In genomic region chr19:44904141-44904720, GRCm38 (mm10) we compare ENCODE assay signal across 15 mouse cellular contexts. TPM values are rescaled to one million over a fixed set of nuclear protein-coding genes. Genes with fewer than 3 reads are reported as not detected.
DNase-seq lines count a peak whose midpoint lies in the region; ATAC-seq and TF ChIP-seq lines count a peak whose summit lies in the region.
"Had no signal": no experiment of that assay in that cellular context is flagged by ENCODE, and none has a peak within 500 bp of the region (broad histone marks: within the 10 kb centered on the region; RNA-seq: fewer than 3 reads in every experiment).

No protein-coding gene starts in this region.

- TF ChIP-seq EP300 in stomach, postnatal 0 days (optimal IDR thresholded peaks at IDR 0.05), result no peak

- peaks cover 30% of the 10 kb centered on the region for H3K4me1 ChIP-seq in kidney, postnatal 0 days (replicated peaks; ENCODE audit: insufficient read depth, low read length)
- H3K4me1 ChIP-seq in limb, embryonic 12.5 days (replicated peaks), result peaks cover 36% of the 10 kb centered on the region
- H3K4me1 ChIP-seq in stomach, postnatal 0 days (replicated peaks; ENCODE audit: control insufficient read depth, insufficient read depth), result peaks cover 5% of the 10 kb centered on the region; the same call in 1 of the 2 replicates

- no peak overlapping the region for H3K4me3 ChIP-seq in kidney, postnatal 0 days (replicated peaks; ENCODE audit: low read depth, low read length)
- no peak overlapping the region for H3K4me3 ChIP-seq in limb, embryonic 12.5 days (replicated peaks)
- H3K4me3 ChIP-seq in stomach, postnatal 0 days (ENCODE audit: low read depth, low read length), result no peak overlapping the region
- H3K4me3 ChIP-seq: gastrocnemius, adult 2 months; hindbrain, embryonic 15.5 days; lung, embryonic 15.5 days; midbrain, embryonic 15.5 days had no signal

- H3K27ac ChIP-seq in kidney, postnatal 0 days, result peak overlapping the region; percentile 6; the same call in 1 of the 2 replicates
- H3K27ac ChIP-seq in limb, embryonic 12.5 days, result peak overlapping the region; percentile 24
- H3K27ac ChIP-seq in stomach, postnatal 0 days (replicated peaks), result peak overlapping the region; percentile 45; the same call in 1 of the 2 replicates
- H3K27ac ChIP-seq: gastrocnemius, adult 2 months; hindbrain, embryonic 15.5 days; lung, embryonic 15.5 days; midbrain, embryonic 15.5 days had no signal

- ATAC-seq in kidney, postnatal 0 days (replicated peaks; ENCODE audit: low FRiP score, low read depth), result no peak
- ATAC-seq in limb, embryonic 12.5 days (ENCODE audit: insufficient number of reproducible peaks, insufficient read depth, low FRiP score, low TSS enrichment, low read depth), result peak; percentile 58; the same call in 1 of the 2 replicates
- ATAC-seq in stomach, postnatal 0 days (ENCODE audit: low FRiP score, low TSS enrichment), result no peak
- ATAC-seq in cerebellum, adult (ENCODE audit: insufficient number of reproducible peaks, low FRiP score, low TSS enrichment), result no peak
- ATAC-seq: midbrain, embryonic 15.5 days had no signal

- H3K9ac ChIP-seq in kidney, postnatal 0 days (ENCODE audit: low read depth, low read length), result no peak overlapping the region
- H3K9ac ChIP-seq in limb, embryonic 12.5 days (replicated peaks), result no peak overlapping the region
- no peak overlapping the region for H3K9ac ChIP-seq in stomach, postnatal 0 days (ENCODE audit: low read length)
- H3K9ac ChIP-seq: hindbrain, embryonic 15.5 days; lung, embryonic 15.5 days; midbrain, embryonic 15.5 days had no signal

- 39% methylated on average over 6 of the region's 6 CpGs for WGBS in kidney, postnatal 0 days
- 27% methylated on average over 6 of the region's 6 CpGs for WGBS in limb, embryonic 12.5 days
- WGBS in stomach, postnatal 0 days, result 35% methylated on average over 6 of the region's 6 CpGs

- H3K9me3 ChIP-seq in kidney, postnatal 0 days (replicated peaks; ENCODE audit: low read length), result no peaks in the 10 kb centered on the region
- H3K9me3 ChIP-seq in limb, embryonic 12.5 days, result no peaks in the 10 kb centered on the region
- H3K9me3 ChIP-seq in stomach, postnatal 0 days (ENCODE audit: control insufficient read depth, low read length), result no peaks in the 10 kb centered on the region
- H3K9me3 ChIP-seq: hindbrain, embryonic 15.5 days; lung, embryonic 15.5 days; midbrain, embryonic 15.5 days had no signal

- H3K36me3 ChIP-seq in kidney, postnatal 0 days (ENCODE audit: insufficient read depth, low read length), result no peaks in the 10 kb centered on the region
- H3K36me3 ChIP-seq in limb, embryonic 12.5 days, result no peaks in the 10 kb centered on the region
- no peaks in the 10 kb centered on the region for H3K36me3 ChIP-seq in stomach, postnatal 0 days (ENCODE audit: control insufficient read depth, insufficient read depth, low read length)
- H3K36me3 ChIP-seq: hindbrain, embryonic 15.5 days; lung, embryonic 15.5 days; midbrain, embryonic 15.5 days had no signal

- DNase-seq in heart, adult 11 months, result peak; percentile 90
- DNase-seq in heart, adult 18-20 months, result no peak
- DNase-seq in kidney, postnatal 0 days (ENCODE audit: low spot score), result no peak
- DNase-seq in kidney, adult 8-10 months, result no peak
- DNase-seq in stomach, postnatal 0 days (ENCODE audit: low spot score), result no peak
- no peak for DNase-seq in spleen, adult 18-20 months
- DNase-seq: cerebellum, postnatal 25 days; gastrocnemius, adult 2 months; kidney, adult 9 months; thymus, postnatal 25 days had no signal

- no peaks in the 10 kb centered on the region for H3K27me3 ChIP-seq in kidney, postnatal 0 days (ENCODE audit: insufficient read depth, low read length)
- peaks cover 10% of the 10 kb centered on the region for H3K27me3 ChIP-seq in limb, embryonic 12.5 days
- H3K27me3 ChIP-seq in stomach, postnatal 0 days (ENCODE audit: control insufficient read depth, insufficient read depth, low read length), result no peaks in the 10 kb centered on the region
- H3K27me3 ChIP-seq: hindbrain, embryonic 15.5 days; lung, embryonic 15.5 days; midbrain, embryonic 15.5 days had no signal

- no peak overlapping the region for H3K4me2 ChIP-seq in kidney, postnatal 0 days (ENCODE audit: low read length)
- no peak overlapping the region for H3K4me2 ChIP-seq in limb, embryonic 12.5 days
- H3K4me2 ChIP-seq in stomach, postnatal 0 days (replicated peaks; ENCODE audit: low read depth), result no peak overlapping the region
- H3K4me2 ChIP-seq: hindbrain, embryonic 15.5 days; lung, embryonic 15.5 days; midbrain, embryonic 15.5 days had no signal

- no peak for TF ChIP-seq CTCF in kidney, postnatal 0 days (IDR thresholded peaks at IDR 0.05; ENCODE audit: low read depth)
- no peak for TF ChIP-seq CTCF in stomach, postnatal 0 days (IDR thresholded peaks at IDR 0.05; ENCODE audit: low read depth)

RNA-seq across cellular contexts. Expression of gene Slf2, which starts 26.7 kb away (rescaled TPM):
- 10 to 100 TPM; 22.8 to 23.7 TPM for total RNA-seq in heart, adult 18-20 months (2021)
- polyA plus RNA-seq in kidney, postnatal 0 days (2015; fragmentation: Nextera tagmentation; extraction: Ambion mirVana), result 19.4 and 21.7 TPM in 2 replicates
- 49.7 and 53.2 TPM in 2 replicates for polyA plus RNA-seq in limb, embryonic 12.5 days (2016; fragmentation: Nextera tagmentation; extraction: Ambion mirVana)
- 9.3 and 9.8 TPM in 2 replicates for polyA plus RNA-seq in stomach, postnatal 0 days (2015; fragmentation: Nextera tagmentation; extraction: Ambion mirVana)
